Mouse (Mus musculus): ENCODE measurements at regions not wholly inside any gene's neighbourhood (a gene's known extent, or its start where the extent isn't known, plus 50 kb on each side); places are given as distances from the start of the nearest gene placed in this dataset.

DNA sequence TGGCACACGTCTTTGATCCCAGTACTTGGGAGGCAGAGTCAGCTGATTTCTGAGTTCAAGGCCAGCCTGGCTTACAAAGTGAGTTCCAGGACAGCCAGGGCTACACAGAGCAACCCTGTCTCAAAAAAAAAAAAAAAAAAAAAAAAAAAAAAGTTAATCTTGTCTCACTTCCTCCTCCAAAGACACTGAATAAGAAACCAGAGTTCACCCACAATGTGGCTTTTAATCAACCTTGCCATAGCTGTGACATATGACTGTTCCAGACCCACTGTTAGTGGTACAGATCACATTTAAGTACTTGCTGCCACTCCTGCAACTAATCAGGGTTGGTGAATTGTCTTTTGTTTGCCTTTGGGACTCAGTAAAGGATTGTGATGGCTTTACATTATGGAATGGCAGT, 181.1 kb upstream of the Thrb start:
- no peaks in the 10 kb centered on the region for H3K79me2 ChIP-seq (ENCODE audit: control insufficient read depth, insufficient read depth)
- no peaks in the 10 kb centered on the region for H3K79me3 ChIP-seq (ENCODE audit: low read depth)
- no peaks in the 10 kb centered on the region for H3K27me3 ChIP-seq (ENCODE audit: control insufficient read depth, insufficient read depth, insufficient read length)
- H3K4me3 ChIP-seq (ENCODE audit: insufficient read depth, poor library complexity, severe bottlenecking) = no peak overlapping the region
- TF ChIP-seq CTCF (IDR thresholded peaks at IDR 0.05; ENCODE audit: control insufficient read depth, insufficient read depth, insufficient read length) = no peak
- TF ChIP-seq USF1 (IDR thresholded peaks at IDR 0.05; ENCODE audit: low read depth) = no peak
- no peak for TF ChIP-seq MAX (IDR thresholded peaks at IDR 0.05)
- no peak for TF ChIP-seq FOSL1 (IDR thresholded peaks at IDR 0.05; ENCODE audit: insufficient read depth, low read length, poor library complexity, severe bottlenecking)
- no peak for TF ChIP-seq MYOD1 (IDR thresholded peaks at IDR 0.05; ENCODE audit: control insufficient read depth, insufficient read length, low read depth)
- no peak for TF ChIP-seq MYOG (IDR thresholded peaks at IDR 0.05; ENCODE audit: control insufficient read depth, extremely low read depth, insufficient read length)
- TF ChIP-seq CEBPB (IDR thresholded peaks at IDR 0.05; ENCODE audit: low read depth) = no peak
- no peaks in the 10 kb centered on the region for H3K36me3 ChIP-seq (ENCODE audit: control insufficient read depth, insufficient read depth)
- no peak overlapping the region for H3ac ChIP-seq (ENCODE audit: control insufficient read depth, insufficient read length, low read depth)

DNA sequence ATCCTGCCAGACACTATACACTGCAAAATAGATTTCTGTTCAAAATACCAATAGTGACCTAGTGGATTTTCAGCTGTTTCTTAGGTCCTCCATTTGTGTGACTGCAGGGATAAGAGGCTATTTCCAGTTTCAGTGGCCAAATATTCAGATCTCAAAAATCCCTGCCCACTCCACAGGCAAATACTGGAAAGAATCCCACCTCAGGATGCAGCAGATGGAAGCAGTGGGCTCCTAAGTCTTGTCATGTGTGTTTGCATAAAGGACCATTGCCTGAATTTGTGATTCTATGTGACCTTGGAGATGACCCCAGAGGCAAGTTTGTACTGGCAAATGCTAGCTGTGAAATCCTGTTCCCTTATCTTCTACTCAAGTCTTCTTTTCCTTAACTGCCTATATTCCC, 175.2 kb upstream of the Thrb start:
- Histone ChIP-seq H3K36me3 (ENCODE audit: control insufficient read depth, insufficient read depth) (no peaks in the 10 kb centered on the region), H3K4me3 (ENCODE audit: insufficient read depth, poor library complexity, severe bottlenecking) (no peak overlapping the region), H3K79me3 (ENCODE audit: low read depth) (no peaks in the 10 kb centered on the region), H3ac (ENCODE audit: control insufficient read depth, insufficient read length, low read depth) (no peak overlapping the region), H3K27me3 (ENCODE audit: control insufficient read depth, insufficient read depth, insufficient read length) (no peaks in the 10 kb centered on the region), H3K79me2 (ENCODE audit: control insufficient read depth, insufficient read depth) (no peaks in the 10 kb centered on the region)
- TF ChIP-seq CEBPB (IDR thresholded peaks at IDR 0.05; ENCODE audit: low read depth) (no peak), MYOG (IDR thresholded peaks at IDR 0.05; ENCODE audit: control insufficient read depth, extremely low read depth, insufficient read length) (no peak), USF1 (IDR thresholded peaks at IDR 0.05; ENCODE audit: low read depth) (no peak), MYOD1 (IDR thresholded peaks at IDR 0.05; ENCODE audit: control insufficient read depth, insufficient read length, low read depth) (no peak), MAX (IDR thresholded peaks at IDR 0.05) (no peak), FOSL1 (IDR thresholded peaks at IDR 0.05; ENCODE audit: insufficient read depth, low read length, poor library complexity, severe bottlenecking) (no peak), CTCF (IDR thresholded peaks at IDR 0.05; ENCODE audit: control insufficient read depth, insufficient read depth, insufficient read length) (no peak)

DNA sequence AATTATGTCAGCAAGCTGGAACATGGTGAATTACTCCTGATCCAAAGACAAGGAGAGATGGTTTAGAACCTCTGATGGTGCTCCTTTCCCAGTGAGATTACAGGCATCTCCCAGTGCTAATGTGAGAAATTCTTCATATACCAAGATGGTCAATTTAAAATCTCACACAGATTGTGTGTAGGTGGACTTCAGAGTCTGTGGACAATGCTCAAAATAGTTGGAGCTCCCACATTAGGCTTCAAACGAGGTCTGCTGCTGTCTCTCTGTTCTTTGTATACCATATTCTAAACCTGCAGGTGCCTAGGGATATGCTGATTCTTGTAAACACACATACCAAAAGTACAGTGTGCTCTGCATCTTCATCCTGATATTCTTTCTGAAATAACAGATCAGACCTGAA, 146.3 kb upstream of the Thrb start:
- TF ChIP-seq CTCF (IDR thresholded peaks at IDR 0.05; ENCODE audit: control insufficient read depth, insufficient read depth, insufficient read length) (no peak), MYOD1 (IDR thresholded peaks at IDR 0.05; ENCODE audit: control insufficient read depth, insufficient read length, low read depth) (no peak), USF1 (IDR thresholded peaks at IDR 0.05; ENCODE audit: low read depth) (no peak), MAX (IDR thresholded peaks at IDR 0.05) (no peak), FOSL1 (IDR thresholded peaks at IDR 0.05; ENCODE audit: insufficient read depth, low read length, poor library complexity, severe bottlenecking) (no peak), MYOG (IDR thresholded peaks at IDR 0.05; ENCODE audit: control insufficient read depth, extremely low read depth, insufficient read length) (no peak), CEBPB (IDR thresholded peaks at IDR 0.05; ENCODE audit: low read depth) (no peak)
- no peaks in the 10 kb centered on the region for H3K27me3 ChIP-seq (ENCODE audit: control insufficient read depth, insufficient read depth, insufficient read length)
- H3ac ChIP-seq (ENCODE audit: control insufficient read depth, insufficient read length, low read depth) = no peak overlapping the region
- H3K4me3 ChIP-seq (ENCODE audit: insufficient read depth, poor library complexity, severe bottlenecking) = no peak overlapping the region
- H3K36me3 ChIP-seq (ENCODE audit: control insufficient read depth, insufficient read depth) = no peaks in the 10 kb centered on the region
- H3K79me3 ChIP-seq (ENCODE audit: low read depth) = no peaks in the 10 kb centered on the region
- H3K79me2 ChIP-seq (ENCODE audit: control insufficient read depth, insufficient read depth) = no peaks in the 10 kb centered on the region

DNA sequence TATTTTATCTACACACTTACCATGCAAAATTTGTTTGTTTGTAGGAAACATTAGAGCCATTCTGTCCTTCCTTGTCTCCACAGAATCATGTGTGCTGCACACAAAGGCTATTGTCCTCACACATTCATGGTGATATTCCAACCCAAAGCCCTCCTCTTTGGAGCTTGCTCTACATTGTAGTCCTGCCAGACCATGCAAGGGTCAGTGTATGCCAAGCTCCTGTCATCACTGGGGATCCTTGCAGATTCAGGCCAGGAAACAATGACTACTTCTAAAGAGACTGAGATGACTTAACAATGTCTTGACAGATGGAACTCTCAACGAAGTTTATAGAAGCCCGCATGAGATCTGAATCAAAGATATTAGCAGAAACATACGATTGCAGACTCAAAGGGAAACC, 137.4 kb upstream of the Thrb start:
- H3K4me3 ChIP-seq (ENCODE audit: insufficient read depth, poor library complexity, severe bottlenecking) = no peak overlapping the region
- no peaks in the 10 kb centered on the region for H3K36me3 ChIP-seq (ENCODE audit: control insufficient read depth, insufficient read depth)
- TF ChIP-seq MYOD1 (IDR thresholded peaks at IDR 0.05; ENCODE audit: control insufficient read depth, insufficient read length, low read depth) (no peak), MYOG (IDR thresholded peaks at IDR 0.05; ENCODE audit: control insufficient read depth, extremely low read depth, insufficient read length) (no peak), MAX (IDR thresholded peaks at IDR 0.05) (no peak), CTCF (IDR thresholded peaks at IDR 0.05; ENCODE audit: control insufficient read depth, insufficient read depth, insufficient read length) (no peak), FOSL1 (IDR thresholded peaks at IDR 0.05; ENCODE audit: insufficient read depth, low read length, poor library complexity, severe bottlenecking) (no peak), USF1 (IDR thresholded peaks at IDR 0.05; ENCODE audit: low read depth) (no peak), CEBPB (IDR thresholded peaks at IDR 0.05; ENCODE audit: low read depth) (no peak)
- no peak overlapping the region for H3ac ChIP-seq (ENCODE audit: control insufficient read depth, insufficient read length, low read depth)
- no peaks in the 10 kb centered on the region for H3K79me3 ChIP-seq (ENCODE audit: low read depth)
- no peaks in the 10 kb centered on the region for H3K27me3 ChIP-seq (ENCODE audit: control insufficient read depth, insufficient read depth, insufficient read length)
- no peaks in the 10 kb centered on the region for H3K79me2 ChIP-seq (ENCODE audit: control insufficient read depth, insufficient read depth)

DNA sequence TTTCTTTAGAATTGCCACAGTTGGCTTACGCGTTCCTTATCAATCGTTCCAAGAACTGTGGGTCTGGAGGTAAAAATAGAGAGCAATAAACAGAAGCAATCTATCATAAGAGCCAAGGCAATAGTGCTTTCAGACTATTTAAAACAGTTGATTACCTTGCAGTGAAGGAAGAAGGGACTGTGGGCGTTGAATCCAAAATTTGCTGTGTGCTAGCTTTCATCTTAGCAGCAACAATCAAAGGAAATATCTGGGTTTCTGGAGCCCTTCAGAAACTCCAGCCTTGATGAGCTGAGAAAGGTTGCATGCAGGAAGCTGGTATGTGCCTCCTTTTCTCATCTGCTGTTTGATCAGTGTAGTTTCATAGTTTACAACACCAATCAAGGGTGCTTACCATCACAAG, 136.1 kb upstream of the Thrb start:
- no peak for TF ChIP-seq CTCF (IDR thresholded peaks at IDR 0.05; ENCODE audit: control insufficient read depth, insufficient read depth, insufficient read length)
- no peak for TF ChIP-seq CEBPB (IDR thresholded peaks at IDR 0.05; ENCODE audit: low read depth)
- TF ChIP-seq MYOG (IDR thresholded peaks at IDR 0.05; ENCODE audit: control insufficient read depth, extremely low read depth, insufficient read length) = no peak
- no peak for TF ChIP-seq USF1 (IDR thresholded peaks at IDR 0.05; ENCODE audit: low read depth)
- TF ChIP-seq FOSL1 (IDR thresholded peaks at IDR 0.05; ENCODE audit: insufficient read depth, low read length, poor library complexity, severe bottlenecking) = no peak
- no peak for TF ChIP-seq MAX (IDR thresholded peaks at IDR 0.05)
- no peak for TF ChIP-seq MYOD1 (IDR thresholded peaks at IDR 0.05; ENCODE audit: control insufficient read depth, insufficient read length, low read depth)
- H3ac ChIP-seq (ENCODE audit: control insufficient read depth, insufficient read length, low read depth) = no peak overlapping the region
- no peaks in the 10 kb centered on the region for H3K79me2 ChIP-seq (ENCODE audit: control insufficient read depth, insufficient read depth)
- H3K36me3 ChIP-seq (ENCODE audit: control insufficient read depth, insufficient read depth) = no peaks in the 10 kb centered on the region
- no peaks in the 10 kb centered on the region for H3K27me3 ChIP-seq (ENCODE audit: control insufficient read depth, insufficient read depth, insufficient read length)
- H3K79me3 ChIP-seq (ENCODE audit: low read depth) = no peaks in the 10 kb centered on the region
- H3K4me3 ChIP-seq (ENCODE audit: insufficient read depth, poor library complexity, severe bottlenecking) = no peak overlapping the region

DNA sequence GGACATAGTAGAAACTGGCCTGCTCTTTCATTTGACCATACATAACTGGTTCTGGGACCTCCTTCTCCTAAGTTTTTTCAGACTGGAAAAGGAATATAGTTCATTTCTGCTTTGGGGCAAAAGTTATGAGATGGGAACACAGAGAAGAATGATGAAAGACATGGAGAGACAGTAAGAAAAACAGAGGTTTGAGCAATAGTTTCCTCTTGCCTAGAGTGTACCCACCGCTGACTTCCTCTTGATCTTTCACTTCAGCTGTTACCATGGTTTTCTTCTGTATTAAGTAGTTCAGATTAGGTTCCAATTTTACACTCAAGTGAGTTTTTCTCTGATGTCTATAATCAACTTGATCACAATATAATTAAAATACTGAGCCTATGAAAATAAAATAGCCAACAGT, 120.7 kb upstream of the Thrb start:
- H3K36me3 ChIP-seq (ENCODE audit: control insufficient read depth, insufficient read depth) = no peaks in the 10 kb centered on the region
- H3K79me2 ChIP-seq (ENCODE audit: control insufficient read depth, insufficient read depth) = no peaks in the 10 kb centered on the region
- H3K4me3 ChIP-seq (ENCODE audit: insufficient read depth, poor library complexity, severe bottlenecking) = no peak overlapping the region
- H3K79me3 ChIP-seq (ENCODE audit: low read depth) = no peaks in the 10 kb centered on the region
- H3ac ChIP-seq (ENCODE audit: control insufficient read depth, insufficient read length, low read depth) = no peak overlapping the region
- no peak for TF ChIP-seq MYOG (IDR thresholded peaks at IDR 0.05; ENCODE audit: control insufficient read depth, extremely low read depth, insufficient read length)
- no peak for TF ChIP-seq CTCF (IDR thresholded peaks at IDR 0.05; ENCODE audit: control insufficient read depth, insufficient read depth, insufficient read length)
- TF ChIP-seq MAX (IDR thresholded peaks at IDR 0.05) = no peak
- TF ChIP-seq FOSL1 (IDR thresholded peaks at IDR 0.05; ENCODE audit: insufficient read depth, low read length, poor library complexity, severe bottlenecking) = no peak
- no peak for TF ChIP-seq USF1 (IDR thresholded peaks at IDR 0.05; ENCODE audit: low read depth)
- TF ChIP-seq MYOD1 (IDR thresholded peaks at IDR 0.05; ENCODE audit: control insufficient read depth, insufficient read length, low read depth) = no peak
- no peak for TF ChIP-seq CEBPB (IDR thresholded peaks at IDR 0.05; ENCODE audit: low read depth)
- H3K27me3 ChIP-seq (ENCODE audit: control insufficient read depth, insufficient read depth, insufficient read length) = no peaks in the 10 kb centered on the region

Measured in C2C12 (cell line).